Mouse (Mus musculus) left cerebral cortex, adult 8-10 months (tissue): ENCODE results near the gene Mllt10. TPM values are rescaled to one million over a fixed set of nuclear protein-coding genes. Genes with fewer than 3 reads are reported as not detected.
"Not testable (repeated sequence)": the region's sequence is repeated elsewhere in the genome, so short reads cannot be mapped to it uniquely, and the experiment has no call there.

ENCODE experiments used
- DNase-seq, 2 experiments: peaks; one replicate each; pipeline ENCODE4 v3.0.0; 2022; ENCODE audit warnings: low spot score in 2 of 2
- total RNA-seq, 4 experiments: library from RNA; stranded (reverse); gene quantifications; 2 replicates each; pipeline ENCODE4 v1.2.4; 2022

The Mllt10 gene
- total RNA-seq, 4 experiments from 2014 or later, result 53.3 to 62.7 (median 56.5) TPM

GRCm38 (mm10) chr2:18071947-18072346 is 16.9 kb downstream of the Mllt10 start:
- DNase-seq, result no peak

- DNase-seq, result no peak
These were observed 25.3 kb downstream of the Mllt10 start for GRCm38 (mm10) chr2:18080182-18080860.

- not testable (repeated sequence) for DNase-seq
These were observed 32.7 kb downstream of the Mllt10 start for GRCm38 (mm10) chr2:18087695-18088094.

- DNase-seq, result no peak
These were observed 38.8 kb downstream of the Mllt10 start for GRCm38 (mm10) chr2:18093858-18094257.

GRCm38 (mm10) chr2:18094319-18094718 is 39.3 kb downstream of the Mllt10 start:
- no peak for DNase-seq

- DNase-seq, result no peak
These were observed 40.8 kb downstream of the Mllt10 start for GRCm38 (mm10) chr2:18095804-18096203.

- no peak for DNase-seq
These were observed 45.9 kb downstream of the Mllt10 start for GRCm38 (mm10) chr2:18100914-18101313.

- DNase-seq, result no peak
These were observed 52.5 kb downstream of the Mllt10 start for GRCm38 (mm10) chr2:18107561-18107960.

- no peak for DNase-seq
These were observed 53.2 kb downstream of the Mllt10 start for GRCm38 (mm10) chr2:18108214-18108613.

GRCm38 (mm10) chr2:18111411-18111810 is 56.4 kb downstream of the Mllt10 start:
- DNase-seq, result no peak

- DNase-seq, result no peak
These were observed 61.4 kb downstream of the Mllt10 start for GRCm38 (mm10) chr2:18116432-18116831.

GRCm38 (mm10) chr2:18138131-18138530 is 83.1 kb downstream of the Mllt10 start:
- DNase-seq, result no peak

- DNase-seq, result no peak
These were observed 84.6 kb downstream of the Mllt10 start for GRCm38 (mm10) chr2:18139646-18140045.

- no peak for DNase-seq
These were observed 101.1 kb downstream of the Mllt10 start for GRCm38 (mm10) chr2:18156131-18156530.

- DNase-seq, result no peak
These were observed 104.4 kb downstream of the Mllt10 start for GRCm38 (mm10) chr2:18159426-18159825.

GRCm38 (mm10) chr2:18160992-18161391 is 106.0 kb downstream of the Mllt10 start:
- DNase-seq, result no peak

GRCm38 (mm10) chr2:18165511-18165910 is 110.5 kb downstream of the Mllt10 start:
- DNase-seq, result no peak

GRCm38 (mm10) chr2:18169174-18169948 is 114.3 kb downstream of the Mllt10 start:
- DNase-seq, result no peak

- no peak for DNase-seq
These were observed 120.2 kb downstream of the Mllt10 start for GRCm38 (mm10) chr2:18175234-18175633.

GRCm38 (mm10) chr2:18176235-18176634 is 121.2 kb downstream of the Mllt10 start:
- DNase-seq, result no peak

- no peak for DNase-seq
These were observed 125.3 kb downstream of the Mllt10 start for GRCm38 (mm10) chr2:18180323-18180722.

- no peak for DNase-seq
These were observed 126.6 kb downstream of the Mllt10 start for GRCm38 (mm10) chr2:18181631-18182030.

- no peak for DNase-seq
These were observed 128.0 kb downstream of the Mllt10 start for GRCm38 (mm10) chr2:18183079-18183478.
